Mouse (Mus musculus) myocyte (in vitro differentiated cells): Measurements from ENCODE around the gene Chek1.

ENCODE experiments used
- CEBPB ChIP-seq: IDR thresholded peaks from 2 replicates; pipeline ENCODE4 v1.6.1; 2011; ENCODE audit warnings: mild to moderate bottlenecking, moderate library complexity; ENCODE audit not compliant: poor library complexity, insufficient read depth, severe bottlenecking
- E2F4 ChIP-seq: IDR thresholded peaks from one replicate; pipeline ENCODE4 v1.6.1; 2011; ENCODE audit warnings: mild to moderate bottlenecking, control low read depth, moderate library complexity; ENCODE audit not compliant: insufficient read depth
- MYOD1 ChIP-seq, 3 experiments: IDR thresholded peaks; one replicate each; pipeline ENCODE4 v1.6.1; 2011; ENCODE audit warnings: control low read depth in 2 of 3, low read depth in 2 of 3, mild to moderate bottlenecking in 2 of 3, moderate library complexity in 1 of 3; ENCODE audit not compliant: insufficient read length in 2 of 3, control insufficient read depth in 1 of 3
- MYOG ChIP-seq, 3 experiments: IDR thresholded peaks; one replicate each; pipeline ENCODE4 v1.6.1; 2011; ENCODE audit warnings: control low read depth in 2 of 3, low read depth in 2 of 3, mild to moderate bottlenecking in 2 of 3; ENCODE audit not compliant: insufficient read length in 2 of 3, control insufficient read depth in 1 of 3, insufficient read depth in 1 of 3
- POLR2A ChIP-seq: IDR thresholded peaks from one replicate; pipeline ENCODE4 v1.6.1; 2011; ENCODE audit warnings: low read depth, mild to moderate bottlenecking, control low read depth, moderate library complexity; ENCODE audit not compliant: insufficient read length
- POLR2AphosphoS2 ChIP-seq: IDR thresholded peaks from one replicate; pipeline ENCODE4 v1.6.1; 2011; ENCODE audit warnings: low read depth, control low read depth; ENCODE audit not compliant: insufficient read length
- TCF12 ChIP-seq: IDR thresholded peaks from one replicate; pipeline ENCODE4 v1.6.1; 2011; ENCODE audit warnings: mild to moderate bottlenecking, control low read depth; ENCODE audit not compliant: poor library complexity, insufficient read depth, severe bottlenecking
- TCF3 ChIP-seq: IDR thresholded peaks from one replicate; pipeline ENCODE4 v1.6.1; 2011; ENCODE audit warnings: low read depth, control low read depth; ENCODE audit not compliant: insufficient read length
- USF1 ChIP-seq: IDR thresholded peaks from one replicate; pipeline ENCODE4 v1.6.1; 2011; ENCODE audit warnings: low read depth, mild to moderate bottlenecking, control low read depth, moderate library complexity

GRCm38 (mm10) chr9:36768156-36769047 is 41.5 kb upstream of the Chek1 start:
- TF ChIP-seq POLR2A = no peak
- TF ChIP-seq MYOD1 (IDR thresholded peaks at IDR 0.05; ENCODE audit: control insufficient read depth in 1 of 3, insufficient read length in 2 of 3, low read depth in 2 of 3) = no peak
- TF ChIP-seq USF1 = no peak
- TF ChIP-seq TCF12 = no peak
- TF ChIP-seq TCF3 = no peak
- no peak for TF ChIP-seq MYOG (IDR thresholded peaks at IDR 0.05; ENCODE audit: control insufficient read depth in 1 of 3, insufficient read depth in 1 of 3, insufficient read length in 2 of 3, low read depth in 2 of 3)
- TF ChIP-seq E2F4 = no peak
- TF ChIP-seq POLR2AphosphoS2 = peak; percentile 29
- no peak for TF ChIP-seq CEBPB
